ENCODE assay signal across 19 mouse cellular contexts in genomic region chr7:88318904-88319303, GRCm38 (mm10). TPM values are rescaled to one million over a fixed set of nuclear protein-coding genes. Genes with fewer than 3 reads are reported as not detected.
DNase-seq lines count a peak whose midpoint lies in the region; ATAC-seq and TF ChIP-seq lines count a peak whose summit lies in the region.
"Had no signal": no experiment of that assay in that cellular context is flagged by ENCODE, and none has a peak within 500 bp of the region (broad histone marks: within the 10 kb centered on the region; RNA-seq: fewer than 3 reads in every experiment).

No protein-coding gene starts in this region.

- no peak overlapping the region for H3K9ac ChIP-seq in forebrain, embryonic 16.5 days (replicated peaks; ENCODE audit: low read depth, low read length)
- H3K9ac ChIP-seq: embryonic facial prominence, embryonic 13.5 days; forebrain, embryonic 12.5 days; hindbrain, embryonic 12.5 days had no signal

- H3K9me3 ChIP-seq in forebrain, embryonic 16.5 days (ENCODE audit: control insufficient read depth, low read length): no peaks in the 10 kb centered on the region
- H3K9me3 ChIP-seq in embryonic facial prominence, embryonic 10.5 days: no peaks in the 10 kb centered on the region
- H3K9me3 ChIP-seq: embryonic facial prominence, embryonic 13.5 days; forebrain, embryonic 12.5 days; hindbrain, embryonic 12.5 days had no signal

- no peak overlapping the region for H3K4me2 ChIP-seq in forebrain, embryonic 16.5 days (ENCODE audit: low read length)
- H3K4me2 ChIP-seq: embryonic facial prominence, embryonic 13.5 days; forebrain, embryonic 12.5 days; heart, embryonic 11.5 days; hindbrain, embryonic 12.5 days had no signal

- H3K4me3 ChIP-seq in bone marrow macrophage, adult 2 months (ENCODE audit: insufficient read depth, low read length): no peak overlapping the region
- no peak overlapping the region for H3K4me3 ChIP-seq in macrophage (ENCODE audit: inconsistent target)
- H3K4me3 ChIP-seq in forebrain, embryonic 16.5 days (replicated peaks; ENCODE audit: low read length): no peak overlapping the region
- H3K4me3 ChIP-seq in embryonic facial prominence, embryonic 10.5 days: no peak overlapping the region
- H3K4me3 ChIP-seq: embryonic facial prominence, embryonic 13.5 days; forebrain, embryonic 12.5 days; heart, adult 2 months; hindbrain, embryonic 12.5 days had no signal

- no peak for TF ChIP-seq POLR2A in bone marrow macrophage, adult 2 months (IDR thresholded peaks at IDR 0.05; ENCODE audit: borderline replicate concordance, low read depth, low read length)

- ATAC-seq in neutrophil, adult 5-6 weeks (ENCODE audit: extremely low read depth, insufficient number of reproducible peaks, low FRiP score, poor library complexity, severe bottlenecking): 0 out of 2 replicates have a peak, but pooled peaks have one; percentile 26
- no peak for ATAC-seq in forebrain, embryonic 16.5 days
- ATAC-seq: hindbrain, embryonic 16.5 days had no signal

- H3K36me3 ChIP-seq in macrophage (ENCODE audit: inconsistent target): no peaks in the 10 kb centered on the region
- H3K36me3 ChIP-seq in forebrain, embryonic 16.5 days (ENCODE audit: control insufficient read depth, insufficient read depth): no peaks in the 10 kb centered on the region
- no peaks in the 10 kb centered on the region for H3K36me3 ChIP-seq in embryonic facial prominence, embryonic 10.5 days (replicated peaks)
- H3K36me3 ChIP-seq: embryonic facial prominence, embryonic 13.5 days; forebrain, embryonic 12.5 days; hindbrain, embryonic 12.5 days had no signal

- H3K27ac ChIP-seq in bone marrow macrophage, adult 2 months (ENCODE audit: insufficient read depth, low read depth, low read length): peak overlapping the region; percentile 59
- H3K27ac ChIP-seq in macrophage: peak overlapping the region; percentile 48
- H3K27ac ChIP-seq in forebrain, embryonic 16.5 days (ENCODE audit: low read length): no peak overlapping the region
- H3K27ac ChIP-seq in embryonic facial prominence, embryonic 10.5 days (replicated peaks): no peak overlapping the region
- H3K27ac ChIP-seq: embryonic facial prominence, embryonic 13.5 days; forebrain, embryonic 12.5 days; heart, adult 2 months; hindbrain, embryonic 12.5 days had no signal

- no peaks in the 10 kb centered on the region for H3K27me3 ChIP-seq in forebrain, embryonic 16.5 days (replicated peaks; ENCODE audit: control insufficient read depth, insufficient read depth, low read length)
- no peaks in the 10 kb centered on the region for H3K27me3 ChIP-seq in embryonic facial prominence, embryonic 10.5 days (replicated peaks; ENCODE audit: low read depth, poor library complexity, severe bottlenecking)
- H3K27me3 ChIP-seq: CH12.LX; embryonic facial prominence, embryonic 13.5 days; forebrain, embryonic 12.5 days; hindbrain, embryonic 12.5 days had no signal

- peaks cover 29% of the 10 kb centered on the region for H3K4me1 ChIP-seq in bone marrow macrophage, adult 2 months (ENCODE audit: control insufficient read depth, insufficient read depth, low read length)
- peaks cover 2% of the 10 kb centered on the region; the same call in 1 of the 2 replicates for H3K4me1 ChIP-seq in forebrain, embryonic 16.5 days (replicated peaks; ENCODE audit: control insufficient read depth, insufficient read depth, low read length)
- H3K4me1 ChIP-seq in embryonic facial prominence, embryonic 10.5 days: no peaks in the 10 kb centered on the region
- H3K4me1 ChIP-seq: forebrain, embryonic 12.5 days; hindbrain, embryonic 12.5 days had no signal

- no peaks in the 10 kb centered on the region for H3K79me2 ChIP-seq in macrophage (ENCODE audit: inconsistent target)

- 25% methylated on average over 2 of the region's 2 CpGs for WGBS in macrophage (ENCODE audit: missing documents)
- WGBS in forebrain, embryonic 16.5 days: 89% methylated on average over 2 of the region's 2 CpGs
- WGBS in embryonic facial prominence, embryonic 10.5 days: 82% methylated on average over 2 of the region's 2 CpGs

- DNase-seq in embryonic facial prominence, embryonic 10.5 days (ENCODE audit: low spot score): no peak
- DNase-seq in right cerebral cortex, postnatal 14 days: no peak
- DNase-seq: adrenal gland, adult 8-10 months; adrenal gland, postnatal 36 days; cerebellum, adult 11 months; cerebellum, adult 8-10 months; cerebellum, postnatal 14 days; gastrocnemius, postnatal 10 days; heart, adult 2 months had no signal

- TF ChIP-seq CTCF in bone marrow macrophage, adult 2 months (IDR thresholded peaks at IDR 0.05; ENCODE audit: low read depth, low read length): no peak

RNA-seq across cellular contexts. Expression of gene Ctsc, which starts 41.0 kb away (rescaled TPM):
- polyA plus RNA-seq in bone marrow macrophage, adult 2 months (2012; ENCODE audit: insufficient read depth, insufficient read length, missing spikeins): 423 and 505 TPM in 2 replicates
- total RNA-seq in macrophage (2018; cell fraction: chromatin; rRNA removed): 1,000 to 10,000 TPM in 15 of 26 experiments, 100 to 1,000 TPM in 11; 204 to 3,293 (median 1,443) TPM
- 100 to 1,000 TPM; 176 to 809 (median 573) TPM for total RNA-seq in macrophage (2018; cell fraction: cytosol; rRNA removed)
- 1,000 to 10,000 TPM in 19 of 26 experiments, 100 to 1,000 TPM in 7; 337 to 2,941 (median 1,455) TPM for total RNA-seq in macrophage (2018; cell fraction: nucleus; rRNA removed)
- 237 to 366 TPM (median 330 TPM) in 3 replicates for polyA plus RNA-seq in macrophage (2018)
- total RNA-seq in neutrophil, adult 5-6 weeks (2017): 146 and 151 TPM in 2 replicates
- polyA plus RNA-seq in forebrain, embryonic 16.5 days (2015; fragmentation: Nextera tagmentation; extraction: Ambion mirVana): 8.8 and 10.5 TPM in 2 replicates
- 20.6 and 21.6 TPM in 2 replicates for polyA plus RNA-seq in embryonic facial prominence, embryonic 10.5 days (2016; fragmentation: Nextera tagmentation; extraction: Ambion mirVana)

Comparison
In these comparisons a context has a peak if more than half of its experiments do, and no peak if none do; other contexts are left out.
1. H3K27ac ChIP-seq: peak in bone marrow macrophage, adult 2 months (single experiment) and macrophage (single experiment); none in forebrain, embryonic 16.5 days (single experiment) and embryonic facial prominence, embryonic 10.5 days (single experiment).
2. RNA of gene Ctsc, which starts 41.0 kb away (polyA plus RNA-seq): 423 to 505 TPM in bone marrow macrophage, adult 2 months and 237 to 366 TPM in macrophage; 20.6 to 21.6 TPM in embryonic facial prominence, embryonic 10.5 days and 8.8 to 10.5 TPM in forebrain, embryonic 16.5 days; every median in the first group is over 10 times any median in the second.